Mouse (Mus musculus) CH12F3 (cell line): ENCODE data around the gene Fgfr2.
"Not testable (repeated sequence)": the region's sequence is repeated elsewhere in the genome, so short reads cannot be mapped to it uniquely, and the experiment has no call there.

Experiments used
- in situ Hi-C: fragments of 300-500 bp; cut with MboI; formaldehyde crosslinking; loops from 2 replicates; pipeline ENCODE4 v1.14.3; 2020; ENCODE audit warnings: low sequenced_read_pairs

The Fgfr2 gene

DNA sequence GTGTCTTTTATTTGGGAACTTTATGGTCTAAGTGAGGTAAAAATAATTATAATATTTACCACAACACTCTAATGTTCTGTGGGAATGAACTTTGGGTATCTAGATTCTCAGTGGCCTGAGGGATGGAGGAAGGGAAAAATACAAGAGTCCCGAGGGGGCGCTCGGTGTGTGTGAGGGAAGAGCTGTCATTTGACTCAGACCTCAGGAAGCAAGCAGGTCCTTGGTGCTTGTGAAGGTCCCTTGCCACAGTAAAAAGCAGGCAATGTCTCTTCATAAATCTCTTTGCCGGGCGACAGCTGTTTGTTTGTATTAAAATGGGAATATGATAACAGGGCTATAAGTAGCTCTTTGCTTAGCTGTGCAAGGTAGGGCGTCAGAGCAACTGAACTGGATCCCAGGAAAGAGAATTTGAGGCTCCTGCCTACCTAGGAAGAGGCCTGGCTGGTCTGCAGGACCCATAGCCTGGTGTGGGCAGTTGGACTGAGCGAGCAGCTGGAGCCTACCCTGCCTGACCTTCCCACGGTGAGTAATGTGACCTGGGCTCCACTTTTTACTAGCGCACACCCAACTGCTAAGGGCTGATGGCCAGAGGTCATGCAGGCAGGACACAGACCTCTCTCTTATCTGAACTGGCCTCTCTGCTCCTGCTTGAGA lies 2554.2 kb downstream of the Fgfr2 start:
- in situ Hi-C loops: no loop called here

DNA sequence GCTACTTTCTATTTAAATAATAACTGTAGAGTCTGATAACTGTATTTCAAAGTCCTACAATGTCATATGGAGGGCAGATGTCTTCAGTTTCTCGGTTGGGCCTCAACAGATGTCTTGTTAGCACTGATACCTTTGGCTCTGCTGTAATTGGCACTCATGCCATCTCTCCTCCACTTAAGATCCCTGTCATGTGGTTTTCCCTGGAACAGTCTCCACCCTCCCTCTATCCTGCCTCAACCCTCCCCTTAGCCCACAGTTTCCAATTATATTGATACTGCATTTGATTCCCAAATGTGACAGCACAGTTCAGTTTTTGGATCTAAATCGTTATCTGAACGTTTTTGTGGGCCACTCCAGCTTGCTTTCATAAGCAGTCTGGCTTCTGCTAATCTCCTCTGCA lies 2558.6 kb downstream of the Fgfr2 start:
- in situ Hi-C loops: no loop called here

DNA sequence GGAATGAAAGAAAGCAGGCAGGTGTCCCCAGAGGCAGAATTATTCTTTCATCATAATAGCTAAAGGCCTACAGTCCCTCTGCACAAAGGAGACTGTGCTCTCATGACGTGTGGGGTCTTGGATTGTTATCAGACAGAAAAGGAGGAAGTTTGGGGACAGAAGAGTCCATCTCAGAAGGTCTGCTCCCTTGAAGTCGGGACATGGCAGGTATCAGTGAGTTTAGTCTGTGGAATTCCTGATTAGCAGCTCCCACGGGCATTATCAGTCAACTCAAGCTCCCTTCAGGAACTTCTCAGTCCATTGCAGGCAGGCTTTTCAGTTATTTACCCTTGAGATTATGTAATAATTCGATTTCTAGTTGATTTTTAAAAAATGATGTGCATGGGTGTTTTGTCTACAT lies 2559.3 kb downstream of the Fgfr2 start:
- in situ Hi-C loops: no loop called here

DNA sequence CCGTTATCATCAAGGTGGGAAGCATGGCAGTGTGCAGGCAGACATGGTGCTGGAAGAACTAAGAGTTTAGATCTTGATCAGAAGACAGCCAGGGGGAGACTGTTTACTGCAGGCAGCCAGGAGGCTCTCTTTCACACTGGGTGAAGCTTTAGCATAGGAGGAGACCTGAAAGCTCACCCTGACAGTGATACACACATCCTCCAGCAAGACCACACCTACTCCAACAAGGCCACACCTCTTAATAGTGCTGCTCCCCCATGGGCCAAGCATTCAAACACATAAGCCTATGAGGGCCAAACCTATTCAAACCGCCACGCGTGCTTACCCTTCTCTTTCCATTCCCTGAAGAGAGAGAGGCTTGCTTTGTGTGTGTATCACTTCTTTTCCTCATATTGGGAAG lies 2559.9 kb downstream of the Fgfr2 start:
- in situ Hi-C loops: no loop called here

DNA sequence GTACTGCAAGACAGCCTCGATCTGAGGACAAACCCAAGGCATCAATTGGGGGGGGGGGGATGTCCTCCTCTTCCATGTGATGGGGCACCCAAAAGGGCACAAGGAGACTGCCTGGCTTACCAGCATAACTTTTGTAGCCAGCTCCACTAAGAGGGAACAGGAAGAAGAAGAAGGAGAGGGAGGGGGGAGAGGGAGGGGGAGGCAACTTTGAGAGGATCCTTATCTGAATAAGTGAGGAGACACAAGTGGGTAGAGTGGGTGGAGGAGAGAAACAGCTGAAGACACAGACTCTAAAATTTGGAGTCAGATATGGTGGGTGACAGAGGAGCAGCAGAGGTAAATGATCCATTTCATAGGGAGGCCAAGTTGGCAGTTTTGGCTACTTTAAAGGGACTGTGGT lies 2562.2 kb downstream of the Fgfr2 start:
- in situ Hi-C loops: no loop called here

DNA sequence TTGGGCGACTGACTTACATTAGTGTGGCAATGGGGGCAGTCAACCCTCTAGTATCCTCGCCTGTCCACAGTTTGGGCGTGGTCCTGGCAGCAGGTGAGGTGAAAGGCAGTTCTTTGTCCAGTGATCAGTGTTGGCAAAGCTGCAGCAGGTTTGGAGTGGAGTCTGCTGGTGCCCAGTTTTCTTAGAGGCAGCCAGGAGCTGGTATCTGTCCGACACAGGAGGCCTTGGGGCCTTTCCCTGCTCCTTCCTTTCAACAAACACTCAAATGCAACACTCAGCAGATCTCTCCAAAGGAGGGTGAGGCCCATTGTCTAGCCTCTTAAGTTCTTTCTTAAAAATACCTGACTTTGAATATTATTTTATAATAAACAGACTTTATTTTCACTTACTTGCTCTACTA lies 2564.6 kb downstream of the Fgfr2 start:
- in situ Hi-C loops: no loop called here

DNA sequence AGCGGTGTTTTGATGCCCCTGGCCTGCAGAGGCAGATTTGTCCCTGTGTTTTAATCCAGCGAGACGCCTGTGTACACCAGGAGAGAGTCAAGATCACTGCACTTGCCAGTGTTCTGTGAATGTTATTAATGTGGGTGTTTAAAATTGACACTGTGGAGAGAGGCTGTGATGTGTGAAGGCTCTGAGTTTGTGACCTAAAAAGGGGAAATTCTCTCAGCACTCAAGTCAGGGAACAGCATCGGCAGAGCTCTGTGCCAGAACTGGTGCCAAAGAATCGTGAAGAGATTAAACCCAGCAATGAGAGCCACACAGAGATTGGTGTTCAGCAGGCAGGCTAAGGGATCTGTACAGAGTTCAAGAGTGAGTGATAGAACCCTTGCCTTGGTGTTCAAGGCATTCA lies 2567.6 kb downstream of the Fgfr2 start:
- in situ Hi-C loops: no loop called here

DNA sequence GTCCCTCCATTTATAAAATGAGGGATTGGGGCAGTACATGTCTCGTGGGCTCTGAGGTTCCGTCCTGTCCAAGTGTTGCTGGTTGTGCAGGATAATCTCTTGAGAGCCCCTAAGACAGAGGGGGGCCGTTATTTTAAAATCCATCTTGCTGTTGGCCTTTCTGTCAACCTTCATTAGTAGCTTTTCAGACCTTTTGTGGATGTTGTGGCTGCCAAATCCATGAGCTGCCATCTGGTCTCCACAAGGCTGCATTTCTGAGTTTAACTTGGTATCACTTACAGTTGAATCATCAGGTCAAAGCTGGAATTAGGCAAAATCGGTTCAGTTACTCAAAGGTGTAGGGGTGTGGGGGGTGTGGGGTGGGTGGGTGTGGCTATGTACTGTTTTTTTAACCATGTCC lies 2569.8 kb downstream of the Fgfr2 start:
- in situ Hi-C loops: no loop called here

DNA sequence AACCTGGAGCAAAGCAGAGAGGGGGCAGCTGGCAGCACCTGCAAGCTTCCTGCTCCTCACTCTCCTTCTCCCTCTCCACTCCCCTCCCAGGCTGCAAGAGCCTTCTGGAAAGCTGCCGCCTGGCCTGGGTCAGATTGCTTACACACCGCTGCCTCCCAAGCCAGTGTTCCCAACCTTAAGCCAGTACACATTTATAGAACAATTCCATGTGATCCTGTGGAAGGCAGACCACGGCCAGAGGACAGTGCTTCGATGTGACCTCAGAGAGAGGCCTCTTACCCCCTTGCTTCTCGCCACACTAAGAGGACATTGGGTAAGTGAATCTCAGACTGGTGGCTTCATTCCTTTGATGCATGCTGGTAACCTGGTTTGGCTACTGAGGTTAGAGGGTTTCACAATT lies 2570.4 kb downstream of the Fgfr2 start:
- in situ Hi-C loops: no loop called here

DNA sequence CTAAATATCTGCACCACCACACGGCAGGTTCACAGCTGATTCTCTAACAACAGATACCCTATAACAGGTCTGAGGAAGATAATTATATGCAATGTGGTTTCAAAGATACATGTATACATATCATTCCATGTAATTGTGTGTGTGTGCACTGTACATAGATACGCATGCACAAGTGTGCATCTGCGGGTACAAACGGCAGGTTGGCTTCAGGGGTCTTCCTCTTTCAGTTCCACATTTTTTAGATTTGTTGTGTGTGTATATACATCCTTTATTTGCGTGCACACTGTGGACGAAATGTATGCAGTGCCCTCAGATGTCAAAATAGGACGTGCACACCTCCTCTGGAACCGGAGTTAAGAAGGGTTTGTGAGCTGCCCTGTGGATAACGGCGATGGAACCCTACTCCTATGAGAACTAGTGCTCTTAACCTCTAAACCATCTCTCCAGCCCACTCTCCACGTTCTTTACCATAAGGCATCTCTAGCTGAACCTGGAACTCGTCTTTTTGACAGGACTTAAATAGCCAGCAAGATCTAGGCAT lies 2575.4 kb downstream of the Fgfr2 start:
- in situ Hi-C loops: no loop called here

DNA sequence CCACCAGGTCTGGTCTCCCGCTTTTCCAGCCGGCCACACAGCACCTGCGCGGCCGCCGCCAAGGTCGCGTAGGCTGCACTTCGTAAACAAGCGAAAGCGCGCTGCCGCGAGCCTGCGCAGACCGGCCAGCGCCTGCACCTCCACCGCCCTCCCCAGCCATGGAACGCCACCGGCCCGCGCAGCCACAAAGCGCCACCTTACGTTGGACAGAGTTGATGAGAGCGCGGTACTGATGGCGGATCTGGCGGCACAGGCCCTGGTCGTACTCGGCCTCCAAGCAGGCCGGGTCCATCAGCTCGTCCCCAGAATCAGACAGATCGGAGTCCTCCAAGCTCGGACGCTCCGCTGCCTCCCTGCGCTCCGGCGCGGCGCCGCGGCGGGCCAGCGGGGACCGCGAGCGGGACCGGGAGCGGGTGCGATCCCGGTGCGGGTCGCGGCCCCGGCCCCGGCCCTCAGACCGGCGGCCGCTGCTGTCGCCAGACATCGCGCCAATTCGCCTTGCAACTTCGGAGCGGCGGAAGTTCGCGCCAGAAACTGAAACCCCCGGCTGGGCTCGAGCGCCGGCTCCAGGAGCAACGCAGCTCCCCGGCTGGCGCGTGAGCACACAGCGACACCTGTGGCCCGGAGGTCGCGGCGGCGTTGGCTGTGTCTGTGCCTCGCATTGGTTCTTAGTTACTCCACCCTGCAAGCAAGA lies 2576.2 kb downstream of the Fgfr2 start:
- in situ Hi-C loops: no loop called here

DNA sequence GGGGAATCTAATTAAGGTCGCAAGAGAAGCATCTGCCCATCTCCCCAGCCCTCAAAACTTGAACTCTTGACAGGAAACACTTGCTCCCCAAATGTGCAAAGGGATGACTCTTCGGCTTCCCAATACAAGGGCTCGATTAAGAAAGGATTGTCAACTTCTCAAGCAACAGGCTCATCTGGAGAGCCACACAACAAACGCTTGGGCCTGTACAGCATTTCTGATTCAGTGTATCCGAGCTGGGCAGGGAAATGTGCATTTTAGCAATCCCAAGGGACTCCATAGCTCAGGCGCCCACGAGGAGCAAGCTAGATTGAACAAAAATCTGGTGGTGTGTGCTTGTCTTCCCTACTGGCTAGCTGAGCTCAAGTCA lies 2576.7 kb downstream of the Fgfr2 start:
- in situ Hi-C loops: no loop called here

DNA sequence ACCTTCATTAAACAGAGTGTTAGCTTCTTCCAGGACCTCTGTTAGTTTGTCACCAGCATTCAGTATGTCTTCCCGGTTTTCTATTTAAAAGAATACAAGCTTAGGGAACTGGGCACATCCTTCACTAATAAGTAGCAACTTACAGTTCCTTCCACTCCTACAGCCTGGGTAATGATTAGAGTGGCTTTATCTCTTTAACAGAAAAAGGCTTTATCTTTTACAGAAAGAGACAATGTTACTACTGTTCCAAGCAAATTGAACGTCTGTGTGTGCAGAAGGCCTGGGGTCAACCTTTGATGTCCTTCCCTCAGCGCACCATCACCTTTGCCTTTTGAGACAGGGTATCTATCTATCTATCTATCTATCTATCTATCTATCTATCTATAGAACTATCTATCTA lies 2577.3 kb downstream of the Fgfr2 start:
- in situ Hi-C loops: no loop called here

DNA sequence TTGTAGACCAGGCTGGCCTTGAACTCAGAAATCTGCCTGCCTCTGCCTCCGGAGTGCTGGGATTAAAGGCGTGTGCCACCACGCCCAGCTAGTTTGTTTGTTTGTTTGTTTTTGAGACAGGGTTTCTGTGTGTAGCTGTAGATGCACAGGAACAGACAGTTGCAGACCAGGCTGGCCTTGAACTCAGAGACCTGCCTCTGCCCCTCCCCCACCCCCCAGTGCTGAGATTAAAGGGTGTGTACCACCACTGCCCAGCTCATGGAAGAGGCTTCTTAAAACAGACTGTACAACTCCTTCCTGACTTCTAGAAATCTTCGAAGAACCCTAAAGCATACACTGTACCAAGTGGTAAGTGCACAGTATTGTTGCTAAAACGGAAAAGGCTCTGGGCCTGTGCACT lies 2577.7 kb downstream of the Fgfr2 start:
- in situ Hi-C loops: no loop called here

DNA sequence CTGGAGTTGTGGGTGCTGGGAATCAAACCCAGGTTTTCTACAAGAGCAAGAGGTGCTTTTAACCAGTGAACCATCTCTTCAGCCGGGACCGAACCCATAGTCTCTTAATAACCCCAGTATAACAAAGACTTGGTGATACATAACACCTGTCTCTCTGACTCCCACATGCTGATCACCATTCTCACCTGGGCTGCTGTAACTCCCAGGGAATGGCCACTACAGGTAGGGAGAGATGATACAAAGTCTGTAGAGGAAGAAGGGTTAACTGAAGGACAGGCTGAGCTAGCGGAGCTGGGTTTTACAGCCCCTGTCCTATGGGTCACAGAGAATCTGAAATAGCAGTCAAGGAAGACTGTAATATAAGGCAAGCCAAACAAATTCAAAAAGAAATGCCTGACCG lies 2580.0 kb downstream of the Fgfr2 start:
- in situ Hi-C loops: no loop called here

DNA sequence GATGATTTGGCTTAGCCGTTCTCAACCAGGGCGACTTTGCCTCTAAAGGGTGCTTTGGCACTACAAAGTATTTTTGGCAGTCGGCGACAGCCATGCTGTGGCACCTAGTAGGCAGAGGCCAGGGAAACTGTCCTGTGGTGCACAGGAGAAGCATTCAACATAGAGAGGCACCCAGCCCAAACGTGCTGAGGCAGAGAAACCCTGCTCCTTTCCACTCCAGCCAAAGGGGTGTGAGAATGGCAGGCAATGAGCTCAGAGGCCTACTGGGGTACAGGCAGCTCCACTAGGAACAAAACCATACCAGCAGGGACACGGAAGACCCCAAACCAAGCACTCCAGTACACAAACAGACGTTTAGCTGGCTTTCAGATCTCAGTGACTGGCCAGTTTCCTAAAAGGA lies 2583.0 kb downstream of the Fgfr2 start:
- in situ Hi-C loops: no loop called here

DNA sequence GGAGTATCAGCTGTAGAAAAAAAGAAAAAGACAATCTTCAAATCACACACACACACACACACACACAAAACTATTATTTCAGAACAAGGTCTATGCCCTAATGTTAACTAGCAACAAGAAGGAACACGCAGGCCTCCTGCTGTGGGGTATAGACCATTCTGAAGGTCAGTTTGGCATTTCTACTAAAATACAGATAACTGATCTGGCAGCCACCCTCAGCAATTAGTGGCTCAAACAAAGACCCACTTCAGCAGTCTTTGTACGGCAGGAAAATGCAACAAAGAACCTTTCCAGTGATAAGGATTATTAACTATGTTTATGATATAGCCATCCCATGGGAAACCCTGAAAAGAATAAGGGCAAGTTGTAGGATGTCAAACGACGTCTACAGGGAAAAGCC lies 2586.1 kb downstream of the Fgfr2 start:
- in situ Hi-C loops: no loop called here

DNA sequence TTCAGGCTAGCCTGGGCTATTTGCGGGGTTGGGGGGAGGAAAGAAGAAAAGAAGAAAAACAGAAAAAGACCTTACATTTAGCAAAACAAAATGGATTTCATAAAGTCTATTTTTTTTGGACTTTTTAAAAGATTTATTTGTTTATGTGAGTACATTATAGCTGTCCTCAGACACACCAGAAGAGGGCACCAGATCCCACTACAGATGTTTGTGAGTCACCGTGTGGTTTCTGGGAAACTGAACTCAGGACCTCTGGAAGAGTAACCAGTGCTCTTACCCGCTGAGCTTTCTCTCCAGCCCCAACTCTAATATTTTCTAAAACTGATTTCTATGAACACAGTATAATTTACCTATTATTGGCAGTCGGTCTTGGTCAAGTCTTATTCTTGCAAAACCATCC lies 2588.0 kb downstream of the Fgfr2 start:
- in situ Hi-C loops: no loop called here

DNA sequence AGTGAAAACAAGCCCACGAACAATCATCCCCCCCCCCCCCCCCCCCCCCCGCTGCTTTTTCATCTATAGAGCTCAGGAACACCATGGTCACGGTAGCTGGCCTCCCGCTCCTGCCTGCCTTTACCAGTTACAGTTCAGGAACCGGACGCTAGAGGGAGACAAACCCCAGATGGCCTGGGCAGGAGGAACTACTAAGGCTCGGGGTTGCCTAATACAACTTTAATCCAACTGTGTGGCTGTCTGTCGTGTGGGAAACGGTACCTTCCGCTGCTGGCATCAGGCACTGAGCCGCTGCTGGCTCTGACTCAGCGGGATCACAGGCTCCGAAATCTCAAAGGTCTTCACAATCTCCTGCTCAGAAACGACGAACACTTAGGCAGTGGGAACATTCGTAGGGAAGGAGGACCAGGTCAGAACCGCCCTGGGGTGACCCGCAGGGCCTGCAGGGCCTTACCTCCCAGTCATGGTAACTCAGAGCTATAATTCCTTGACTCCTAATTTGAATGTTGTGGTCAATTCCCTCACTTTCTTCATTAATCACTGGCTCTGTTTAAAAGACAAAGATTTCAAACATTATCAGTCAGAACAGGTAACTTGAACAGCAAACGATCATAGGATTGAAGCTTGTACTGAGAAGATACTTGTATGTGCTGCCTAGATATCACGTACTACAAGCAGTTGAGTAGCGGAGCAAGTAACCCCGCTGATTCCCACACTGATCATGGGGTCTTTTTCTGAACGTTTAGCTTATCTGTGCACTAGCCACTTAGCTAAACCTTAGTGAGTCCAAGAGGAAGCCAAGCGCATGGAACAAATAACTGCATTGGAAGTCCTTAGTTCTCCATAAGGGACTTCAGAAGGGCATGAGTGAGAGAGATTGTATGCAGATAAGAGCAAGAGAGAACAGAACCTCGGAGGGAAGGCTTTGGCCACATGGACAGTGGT lies 2589.6 kb downstream of the Fgfr2 start:
- in situ Hi-C loops: no loop called here

DNA sequence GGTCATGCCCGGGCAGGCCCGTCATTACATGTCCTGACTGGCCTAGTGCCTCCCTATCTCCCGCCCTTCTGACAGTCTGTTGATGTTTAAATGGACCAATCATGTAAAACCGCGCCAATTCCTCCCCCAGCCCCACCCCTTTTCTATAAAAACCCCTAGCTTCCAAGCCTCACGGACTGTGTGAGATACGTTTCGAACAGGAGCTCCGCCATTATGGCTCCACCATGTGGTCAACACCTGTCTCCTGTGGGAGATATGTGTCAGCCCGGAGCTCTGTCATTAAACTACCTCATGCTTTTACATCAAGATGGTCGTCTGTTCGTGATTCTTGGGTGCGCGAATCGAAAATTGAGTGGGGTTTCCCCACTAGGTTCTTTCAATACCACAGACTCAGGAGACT lies 2592.0 kb downstream of the Fgfr2 start:
- in situ Hi-C loops: not testable (repeated sequence)

DNA sequence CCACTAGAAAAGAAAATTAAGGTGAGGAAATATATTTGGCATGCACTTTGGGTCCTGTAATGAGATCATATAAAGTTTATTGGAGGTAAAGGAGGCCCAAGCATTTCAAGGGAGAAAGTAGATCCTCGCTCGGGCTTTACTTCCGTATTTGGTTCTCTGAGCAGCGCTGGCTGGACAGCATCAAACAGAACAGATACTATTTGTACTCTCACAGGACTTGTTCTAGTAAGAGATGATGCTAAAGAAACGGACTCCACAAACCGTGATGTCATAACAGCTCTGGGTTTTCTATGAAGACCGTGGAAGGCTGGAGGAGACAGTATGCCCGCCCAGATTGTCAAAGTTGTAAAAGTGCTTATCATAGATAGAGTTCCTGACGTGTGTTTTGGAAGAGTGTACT lies 2595.8 kb downstream of the Fgfr2 start:
- in situ Hi-C loops: no loop called here

DNA sequence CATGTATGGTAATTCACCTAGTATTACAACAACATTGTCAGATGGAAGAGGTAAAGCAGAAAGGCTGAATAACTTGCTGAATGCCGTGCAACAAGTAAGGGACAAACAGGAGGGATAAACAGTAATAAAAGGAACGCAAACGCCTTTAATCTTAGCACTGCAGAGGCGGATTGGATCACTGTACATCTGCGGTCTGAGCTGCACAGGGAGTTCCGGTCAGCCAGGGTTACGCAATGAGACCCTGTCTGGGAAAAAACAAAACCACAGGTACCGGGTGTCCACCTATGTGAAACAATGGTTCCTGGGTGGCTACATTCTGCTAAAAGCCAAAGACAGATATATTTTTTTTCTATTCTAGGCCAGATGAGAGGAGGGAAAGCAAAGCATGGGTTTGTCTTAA lies 2599.7 kb downstream of the Fgfr2 start:
- in situ Hi-C loops: no loop called here
